Mouse (Mus musculus) Patski (cell line): ENCODE data around the gene Vangl2. TPM values are rescaled to one million over a fixed set of nuclear protein-coding genes. Genes with fewer than 3 reads are reported as not detected.
"Not testable (repeated sequence)": the region's sequence is repeated elsewhere in the genome, so short reads cannot be mapped to it uniquely, and the experiment has no call there.

ENCODE experiments used
- ATAC-seq: fragments of 100-300 bp; one replicate; pipeline ENCODE4 v1.8.0; 2021
- CTCF ChIA-PET: fragments of 350-600 bp; sonication (Branson Sonifier 250); formaldehyde crosslinking; loops from one replicate; lab custom pipeline; 2022; ENCODE audit warnings: inconsistent platforms; lab: Charles Lee
- POLR2A ChIA-PET: fragments of 350-600 bp; sonication (Branson Sonifier 250); formaldehyde crosslinking; loops from one replicate; lab custom pipeline; 2022; ENCODE audit warnings: antibody characterized with exemption, inconsistent platforms; lab: Charles Lee
- DNase-seq: peaks from one replicate; pipeline ENCODE4 v3.0.0-alpha.2; 2011; ENCODE audit warnings: low read depth, low spot score
- H3K27me3 ChIP-seq: fragments of 371-371 bp; one replicate; pipeline ENCODE4 v1.5.1; 2021
- CTCF ChIP-seq: fragments of 100-300 bp; IDR thresholded peaks from one replicate; pipeline ENCODE4 v1.5.1; 2021
- in situ Hi-C: fragments of 300-500 bp; cut with MboI; formaldehyde crosslinking; loops from 3 replicates; pipeline ENCODE4 v1.11.1; 2018; ENCODE audit warnings: low pct_unique_long_range_greater_than_20kb, mixed read lengths
- polyA plus RNA-seq: library from polyadenylated mRNA; unstranded; gene quantifications from one replicate; pipeline ENCODE4 v1.2.3, GENCODE M21; 2021

Vangl2 gene
- polyA plus RNA-seq, 1 experiment from 2014 or later: 11.5 TPM

- CTCF ChIA-PET: no interaction called here
- TF ChIP-seq CTCF: no peak
- in situ Hi-C loops: no loop called here
- H3K27me3 ChIP-seq: no peaks in the 10 kb centered on the region
- POLR2A ChIA-PET: interaction anchor here (1.2 kb wide), 1 partner anchor 418 kb away, joined by 3 read pairs; no protein-coding TSS in a partner anchor
- no peak for ATAC-seq
- DNase-seq: no peak
Measured at GRCm38 (mm10) chr1:171984121-171984520, 44.1 kb downstream of the Vangl2 start.

- no peak for ATAC-seq
- no peak for TF ChIP-seq CTCF
- CTCF ChIA-PET: no interaction called here
- in situ Hi-C loops: no loop called here
- POLR2A ChIA-PET: interaction anchor here (1.2 kb wide), 1 partner anchor 418 kb away, joined by 3 read pairs; no protein-coding TSS in a partner anchor
- H3K27me3 ChIP-seq: no peaks in the 10 kb centered on the region
- no peak for DNase-seq
Measured at GRCm38 (mm10) chr1:171983372-171984001, 44.8 kb downstream of the Vangl2 start.

- ATAC-seq: no peak
- ChIA-PET POLR2A (no interaction called here), CTCF (interaction anchor here (1.1 kb wide), 1 partner anchor 156 kb away, joined by 3 read pairs; no protein-coding TSS in a partner anchor)
- no peak for TF ChIP-seq CTCF
- no peak for DNase-seq
- in situ Hi-C loops: no loop called here
- H3K27me3 ChIP-seq: no peaks in the 10 kb centered on the region
Measured at GRCm38 (mm10) chr1:171982740-171983139, 45.5 kb downstream of the Vangl2 start.

GRCm38 (mm10) chr1:171982170-171982569 lies 46.1 kb downstream of the Vangl2 start:
- DNase-seq: no peak
- in situ Hi-C loops: no loop called here
- ATAC-seq: peak; percentile 34
- TF ChIP-seq CTCF: no peak
- CTCF ChIA-PET: interaction anchor here (1.1 kb wide), 1 partner anchor 156 kb away, joined by 3 read pairs; no protein-coding TSS in a partner anchor
- POLR2A ChIA-PET: no interaction called here
- no peaks in the 10 kb centered on the region for H3K27me3 ChIP-seq

GRCm38 (mm10) chr1:171979969-171980730 lies 48.1 kb downstream of the Vangl2 start:
- POLR2A ChIA-PET: no interaction called here
- no peak for TF ChIP-seq CTCF
- CTCF ChIA-PET: interaction anchor here (1.0 to 2.1 kb wide), 3 partner anchors 12 to 32 kb away, joined by 3 to 5 read pairs (median 4); no protein-coding TSS in a partner anchor
- in situ Hi-C loops: no loop called here
- ATAC-seq: peak; percentile 89
- no peaks in the 10 kb centered on the region for H3K27me3 ChIP-seq
- peak; percentile 89 for DNase-seq

- in situ Hi-C loops: no loop called here
- no peaks in the 10 kb centered on the region for H3K27me3 ChIP-seq
- POLR2A ChIA-PET: no interaction called here
- TF ChIP-seq CTCF: no peak
- no peak for ATAC-seq
- DNase-seq: no peak
- CTCF ChIA-PET: no interaction called here
Measured at GRCm38 (mm10) chr1:171977891-171978290, 50.4 kb downstream of the Vangl2 start.

GRCm38 (mm10) chr1:171976826-171977539 lies 51.3 kb downstream of the Vangl2 start:
- H3K27me3 ChIP-seq: no peaks in the 10 kb centered on the region
- CTCF ChIA-PET: no interaction called here
- ATAC-seq: no peak
- in situ Hi-C loops: no loop called here
- no peak for DNase-seq
- TF ChIP-seq CTCF: no peak
- POLR2A ChIA-PET: no interaction called here

GRCm38 (mm10) chr1:171975831-171976230 lies 52.4 kb downstream of the Vangl2 start:
- in situ Hi-C loops: no loop called here
- DNase-seq: no peak
- no peaks in the 10 kb centered on the region for H3K27me3 ChIP-seq
- TF ChIP-seq CTCF: no peak
- CTCF ChIA-PET: no interaction called here
- ATAC-seq: no peak
- POLR2A ChIA-PET: no interaction called here

GRCm38 (mm10) chr1:171975377-171975776 lies 52.9 kb downstream of the Vangl2 start:
- POLR2A ChIA-PET: no interaction called here
- no peak for ATAC-seq
- CTCF ChIA-PET: no interaction called here
- no peak for TF ChIP-seq CTCF
- no peak for DNase-seq
- in situ Hi-C loops: no loop called here
- H3K27me3 ChIP-seq: no peaks in the 10 kb centered on the region

GRCm38 (mm10) chr1:171974361-171974760 lies 53.9 kb downstream of the Vangl2 start:
- CTCF ChIA-PET: interaction anchor here (1.0 kb wide), 1 partner anchor 17 kb away, joined by 3 read pairs; no protein-coding TSS in a partner anchor
- POLR2A ChIA-PET, ATAC-seq, H3K27me3 ChIP-seq, DNase-seq, in situ Hi-C loops: not testable (repeated sequence)
